Mouse (Mus musculus): ENCODE measurements around the gene Hist1h3i. TPM values are rescaled to one million over a fixed set of nuclear protein-coding genes. Genes with fewer than 3 reads are reported as not detected.
"Not testable (repeated sequence)": the region's sequence is repeated elsewhere in the genome, so short reads cannot be mapped to it uniquely, and the experiment has no call there.

The Hist1h3i gene
- polyA plus RNA-seq, 1 experiment from 2014 or later, result 49.1 TPM

DNA sequence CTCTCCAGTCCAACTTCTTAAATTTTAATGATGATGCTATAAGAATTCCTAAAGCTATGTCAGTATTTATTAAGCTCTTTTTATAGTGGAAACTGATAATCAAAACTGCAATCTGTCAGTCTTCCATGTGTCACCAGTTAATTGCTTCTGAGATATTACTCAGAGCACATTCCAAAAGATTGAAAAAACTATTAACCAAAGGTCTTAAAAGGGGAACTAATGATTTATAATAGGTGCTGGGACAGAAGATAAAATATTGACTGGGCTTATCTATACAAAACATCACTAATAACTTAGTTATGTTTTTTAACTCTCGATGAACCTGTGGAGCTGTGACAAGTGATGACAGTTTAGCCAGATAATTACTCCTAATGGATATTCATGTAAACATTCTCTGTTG, 38.2 kb downstream of the Hist1h3i start:
- Histone ChIP-seq H3K4me3 (replicated peaks; ENCODE audit: low read length) (no peak overlapping the region), H3K4me1 (replicated peaks; ENCODE audit: control insufficient read depth, insufficient read depth, low read length) (peaks cover 10% of the 10 kb centered on the region), H3K9me3 (ENCODE audit: control insufficient read depth, low read length) (no peaks in the 10 kb centered on the region), H3K4me2 (ENCODE audit: low read length) (no peak overlapping the region), H3K9ac (replicated peaks; ENCODE audit: low read depth, low read length) (no peak overlapping the region), H3K27me3 (replicated peaks; ENCODE audit: control insufficient read depth, insufficient read depth, low read length) (no peaks in the 10 kb centered on the region), H3K27ac (ENCODE audit: low read length) (no peak overlapping the region), H3K36me3 (ENCODE audit: control insufficient read depth, insufficient read depth) (no peaks in the 10 kb centered on the region)
- no peak for ATAC-seq
- WGBS, result 87% methylated on average over 1 of the region's 1 CpGs

- ATAC-seq, result peak; percentile 90
- WGBS, result under 1% methylated on average over 45 of the region's 56 CpGs
- H3K4me1 ChIP-seq (replicated peaks; ENCODE audit: control insufficient read depth, insufficient read depth, low read length), result peaks cover 15% of the 10 kb centered on the region
- H3K27me3 ChIP-seq (replicated peaks; ENCODE audit: control insufficient read depth, insufficient read depth, low read length); H3K36me3 ChIP-seq (ENCODE audit: control insufficient read depth, insufficient read depth); H3K9me3 ChIP-seq (ENCODE audit: control insufficient read depth, low read length): not testable (repeated sequence)
- peak within 1 kb of the TSS; percentile 99 for H3K27ac ChIP-seq (ENCODE audit: low read length)
- peak within 1 kb of the TSS; percentile 60 for H3K4me3 ChIP-seq (replicated peaks; ENCODE audit: low read length)
- peak within 1 kb of the TSS; percentile 65 for H3K9ac ChIP-seq (replicated peaks; ENCODE audit: low read depth, low read length)
- H3K4me2 ChIP-seq (ENCODE audit: low read length), result peak within 1 kb of the TSS; percentile 83
These were observed 48.0 kb downstream of the Hist1h3i start, which contains the start of gene Hist1h4j for GRCm38 (mm10) chr13:21734906-21735767. Gene Hist1h4j (plus strand): TSS chr13:21735064.

- Histone ChIP-seq H3K4me1 (replicated peaks; ENCODE audit: control insufficient read depth, insufficient read depth, low read length) (peaks cover 15% of the 10 kb centered on the region), H3K36me3 (ENCODE audit: control insufficient read depth, insufficient read depth) (no peaks in the 10 kb centered on the region)
- under 1% methylated on average over 21 of the region's 21 CpGs for WGBS
These were observed 48.9 kb downstream of the Hist1h3i start for GRCm38 (mm10) chr13:21734010-21734905.

DNA sequence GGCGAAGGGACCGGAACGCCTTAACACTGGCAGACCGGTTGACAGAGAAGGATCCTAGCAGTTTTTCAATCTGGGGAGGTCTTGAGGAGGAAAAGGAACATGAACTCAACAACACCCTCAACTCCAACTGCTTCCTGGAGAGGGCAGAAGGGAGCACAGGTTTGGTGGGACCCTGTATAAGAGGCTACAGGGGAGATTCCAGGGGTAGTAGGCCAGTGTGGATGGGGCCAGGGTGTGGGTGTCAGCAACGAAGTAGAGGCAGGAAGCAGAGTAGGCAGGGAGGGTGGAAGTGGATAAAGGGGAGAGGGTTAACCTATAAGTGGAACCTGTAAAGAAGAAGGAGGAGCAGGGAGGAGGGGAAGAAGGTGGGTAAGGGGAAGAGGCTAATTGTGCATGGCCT, 49.7 kb downstream of the Hist1h3i start:
- Histone ChIP-seq H3K27ac (ENCODE audit: low read length) (peak overlapping the region; percentile 99), H3K4me3 (replicated peaks; ENCODE audit: low read length) (no peak overlapping the region), H3K36me3 (ENCODE audit: control insufficient read depth, insufficient read depth) (no peaks in the 10 kb centered on the region), H3K4me2 (ENCODE audit: low read length) (no peak overlapping the region), H3K9me3 (ENCODE audit: control insufficient read depth, low read length) (no peaks in the 10 kb centered on the region), H3K27me3 (replicated peaks; ENCODE audit: control insufficient read depth, insufficient read depth, low read length) (no peaks in the 10 kb centered on the region), H3K9ac (replicated peaks; ENCODE audit: low read depth, low read length) (no peak overlapping the region), H3K4me1 (replicated peaks; ENCODE audit: control insufficient read depth, insufficient read depth, low read length) (peaks cover 15% of the 10 kb centered on the region)
- 0 out of 2 replicates have a peak, but pooled peaks have one; percentile 1 for ATAC-seq
- 72% methylated on average over 5 of the region's 5 CpGs for WGBS

More at GRCm38 (mm10) chr13:21734010-21734905, 48.9 kb downstream of the Hist1h3i start:
- no peaks in the 10 kb centered on the region for H3K27me3 ChIP-seq (replicated peaks; ENCODE audit: control insufficient read depth, insufficient read depth, low read length)
- ATAC-seq, result peak; percentile 76
- peak overlapping the region; percentile 65 for H3K9ac ChIP-seq (replicated peaks; ENCODE audit: low read depth, low read length)
- peak overlapping the region; percentile 60 for H3K4me3 ChIP-seq (replicated peaks; ENCODE audit: low read length)
- no peaks in the 10 kb centered on the region for H3K9me3 ChIP-seq (ENCODE audit: control insufficient read depth, low read length)
- peak overlapping the region; percentile 99 for H3K27ac ChIP-seq (ENCODE audit: low read length)
- peak overlapping the region; percentile 83 for H3K4me2 ChIP-seq (ENCODE audit: low read length)

Small RNA genes lying within 50 kb of the gene (microRNA-seq; reads per million reads assigned to microRNA genes)
- not detected for gene Gm19658
- gene Gm44346, result not detected
- gene Gm44454, result not detected
- gene Gm44466, result not detected

Other genes with a start within 250 kb of the Hist1h3i start
- 0.15 and 0.29 TPM in 2 replicates for gene Olfr1366, start 240.6 kb downstream of the Hist1h3i start, polyA plus RNA-seq (2015; fragmentation: Nextera tagmentation; extraction: Ambion mirVana)
- 0.07 TPM in 1 of 2 replicates, not detected in the other for gene Olfr1535, start 223.5 kb downstream of the Hist1h3i start, polyA plus RNA-seq (2015; fragmentation: Nextera tagmentation; extraction: Ambion mirVana)
- gene Olfr1364, start 201.6 kb downstream of the Hist1h3i start, polyA plus RNA-seq (2015; fragmentation: Nextera tagmentation; extraction: Ambion mirVana), result not detected in 2 replicates
- not detected in 2 replicates for gene Olfr1362, start 169.3 kb downstream of the Hist1h3i start, polyA plus RNA-seq (2015; fragmentation: Nextera tagmentation; extraction: Ambion mirVana)
- 0.06 TPM in 1 of 2 replicates, not detected in the other for gene Olfr11, start 140.9 kb downstream of the Hist1h3i start, polyA plus RNA-seq (2015; fragmentation: Nextera tagmentation; extraction: Ambion mirVana)
- gene Olfr1361, start 120.0 kb downstream of the Hist1h3i start, polyA plus RNA-seq (2015; fragmentation: Nextera tagmentation; extraction: Ambion mirVana), result not detected in 2 replicates
- not detected in 2 replicates for gene Olfr1360, start 106.0 kb downstream of the Hist1h3i start, polyA plus RNA-seq (2015; fragmentation: Nextera tagmentation; extraction: Ambion mirVana)
- gene Olfr1359, start 85.3 kb downstream of the Hist1h3i start, polyA plus RNA-seq (2015; fragmentation: Nextera tagmentation; extraction: Ambion mirVana), result not detected in 2 replicates
- gene Hist1h2bl, start 67.2 kb downstream of the Hist1h3i start, polyA plus RNA-seq (2015; fragmentation: Nextera tagmentation; extraction: Ambion mirVana), result 1.9 TPM in 1 of 2 replicates, not detected in the other
- gene Hist1h2ai, start 66.9 kb downstream of the Hist1h3i start, polyA plus RNA-seq (2015; fragmentation: Nextera tagmentation; extraction: Ambion mirVana), result 12.5 and 20.8 TPM in 2 replicates
- gene Hist1h3h, start 65.7 kb downstream of the Hist1h3i start, polyA plus RNA-seq (2015; fragmentation: Nextera tagmentation; extraction: Ambion mirVana), result 2.2 and 3.7 TPM in 2 replicates
- 1.2 and 2.2 TPM in 2 replicates for gene Hist1h2bm, start 61.3 kb downstream of the Hist1h3i start, polyA plus RNA-seq (2015; fragmentation: Nextera tagmentation; extraction: Ambion mirVana)
- gene Hist1h4j, start 48.3 kb downstream of the Hist1h3i start, polyA plus RNA-seq (2015; fragmentation: Nextera tagmentation; extraction: Ambion mirVana), result 0.94 and 1.2 TPM in 2 replicates
- gene Hist1h4k, start 32.9 kb downstream of the Hist1h3i start, polyA plus RNA-seq (2015; fragmentation: Nextera tagmentation; extraction: Ambion mirVana), result 1.5 and 1.6 TPM in 2 replicates
- 12.3 and 18.7 TPM in 2 replicates for gene Hist1h2ak, start 29.5 kb downstream of the Hist1h3i start, polyA plus RNA-seq (2015; fragmentation: Nextera tagmentation; extraction: Ambion mirVana)
- gene Hist1h2bn, start 29.2 kb downstream of the Hist1h3i start, polyA plus RNA-seq (2015; fragmentation: Nextera tagmentation; extraction: Ambion mirVana), result 0.85 and 2.3 TPM in 2 replicates
- gene Hist1h1b, start 2.7 kb downstream of the Hist1h3i start, polyA plus RNA-seq (2015; fragmentation: Nextera tagmentation; extraction: Ambion mirVana), result 6.5 and 7.8 TPM in 2 replicates
- gene Hist1h2an, start 3.8 kb upstream of the Hist1h3i start, polyA plus RNA-seq (2015; fragmentation: Nextera tagmentation; extraction: Ambion mirVana), result 1.7 TPM in 1 of 2 replicates, not detected in the other
- 2.0 TPM in 1 of 2 replicates, not detected in the other for gene Hist1h2bp, start 4.1 kb upstream of the Hist1h3i start, polyA plus RNA-seq (2015; fragmentation: Nextera tagmentation; extraction: Ambion mirVana)
- gene Hist1h2bq, start 26.8 kb upstream of the Hist1h3i start, polyA plus RNA-seq (2015; fragmentation: Nextera tagmentation; extraction: Ambion mirVana), result 7.9 and 8.0 TPM in 2 replicates
- not detected in 2 replicates for gene Hist1h2ao, start 27.1 kb upstream of the Hist1h3i start, polyA plus RNA-seq (2015; fragmentation: Nextera tagmentation; extraction: Ambion mirVana)
- not detected in 2 replicates for gene Hist1h4m, start 28.4 kb upstream of the Hist1h3i start, polyA plus RNA-seq (2015; fragmentation: Nextera tagmentation; extraction: Ambion mirVana)
- gene Hist1h4n, start 48.8 kb upstream of the Hist1h3i start, polyA plus RNA-seq (2015; fragmentation: Nextera tagmentation; extraction: Ambion mirVana), result 5.9 and 6.4 TPM in 2 replicates
- 1,189 and 1,296 TPM in 2 replicates for gene Hist1h2ap, start 50.1 kb upstream of the Hist1h3i start, polyA plus RNA-seq (2015; fragmentation: Nextera tagmentation; extraction: Ambion mirVana)
- 7.8 and 8.3 TPM in 2 replicates for gene Hist1h2br, start 50.4 kb upstream of the Hist1h3i start, polyA plus RNA-seq (2015; fragmentation: Nextera tagmentation; extraction: Ambion mirVana)
- 24.8 and 25.7 TPM in 2 replicates for gene Zfp184, start 161.7 kb upstream of the Hist1h3i start, polyA plus RNA-seq (2015; fragmentation: Nextera tagmentation; extraction: Ambion mirVana)
- not detected in 2 replicates for gene Pom121l2, start 197.8 kb upstream of the Hist1h3i start, polyA plus RNA-seq (2015; fragmentation: Nextera tagmentation; extraction: Ambion mirVana)
- gene Prss16, start 226.4 kb upstream of the Hist1h3i start, polyA plus RNA-seq (2015; fragmentation: Nextera tagmentation; extraction: Ambion mirVana), result 0.19 TPM in 1 of 2 replicates, not detected in the other